Mouse (Mus musculus) heart, embryonic 10.5 days (tissue): ENCODE results near the gene Pidd1. TPM values are rescaled to one million over a fixed set of nuclear protein-coding genes. Genes with fewer than 3 reads are reported as not detected.

Experiments used
- DNase-seq: peaks from one replicate; pipeline ENCODE4 v3.0.0-alpha.2; 2017; ENCODE audit warnings: low spot score
- H3K27ac ChIP-seq: fragments of 300-500 bp; sonication (generic); 2 replicates; pipeline ENCODE4 v1.5.1; 2016; ENCODE audit warnings: mild to moderate bottlenecking
- H3K27me3 ChIP-seq: fragments of 300-500 bp; sonication (generic); 2 replicates; pipeline ENCODE4 v1.6.1; 2016; ENCODE audit warnings: mild to moderate bottlenecking; ENCODE audit not compliant: poor library complexity, insufficient read depth, severe bottlenecking
- H3K36me3 ChIP-seq: fragments of 300-500 bp; sonication (generic); 2 replicates; pipeline ENCODE4 v1.6.1; 2016; ENCODE audit warnings: mild to moderate bottlenecking, moderate library complexity
- H3K4me1 ChIP-seq: fragments of 300-500 bp; sonication (generic); 2 replicates; pipeline ENCODE4 v1.6.1; 2016; ENCODE audit warnings: mild to moderate bottlenecking
- H3K4me3 ChIP-seq: fragments of 300-500 bp; sonication (generic); 2 replicates; pipeline ENCODE4 v1.5.1; 2016; ENCODE audit warnings: mild to moderate bottlenecking, moderate library complexity
- H3K9me3 ChIP-seq: fragments of 300-500 bp; sonication (generic); 2 replicates; pipeline ENCODE4 v1.6.1; 2016; ENCODE audit warnings: mild to moderate bottlenecking, moderate library complexity
- WGBS: fragments of 180-500 bp; shearing (Covaris S2); methylation state at CpG from one replicate; pipeline ENCODE4 v1.1.7; 2016; 5-methylcytosine and 5-hydroxymethylcytosine counted together
- polyA plus RNA-seq: library from polyadenylated mRNA; unstranded; fragments of >200 nt; fragmentation: Nextera tagmentation; extraction: Ambion mirVana; gene quantifications from 2 replicates; pipeline ENCODE4 v1.2.1, GENCODE M21; 2016

Pidd1 gene
- polyA plus RNA-seq, 1 experiment from 2014 or later = 18.0 TPM

DNA sequence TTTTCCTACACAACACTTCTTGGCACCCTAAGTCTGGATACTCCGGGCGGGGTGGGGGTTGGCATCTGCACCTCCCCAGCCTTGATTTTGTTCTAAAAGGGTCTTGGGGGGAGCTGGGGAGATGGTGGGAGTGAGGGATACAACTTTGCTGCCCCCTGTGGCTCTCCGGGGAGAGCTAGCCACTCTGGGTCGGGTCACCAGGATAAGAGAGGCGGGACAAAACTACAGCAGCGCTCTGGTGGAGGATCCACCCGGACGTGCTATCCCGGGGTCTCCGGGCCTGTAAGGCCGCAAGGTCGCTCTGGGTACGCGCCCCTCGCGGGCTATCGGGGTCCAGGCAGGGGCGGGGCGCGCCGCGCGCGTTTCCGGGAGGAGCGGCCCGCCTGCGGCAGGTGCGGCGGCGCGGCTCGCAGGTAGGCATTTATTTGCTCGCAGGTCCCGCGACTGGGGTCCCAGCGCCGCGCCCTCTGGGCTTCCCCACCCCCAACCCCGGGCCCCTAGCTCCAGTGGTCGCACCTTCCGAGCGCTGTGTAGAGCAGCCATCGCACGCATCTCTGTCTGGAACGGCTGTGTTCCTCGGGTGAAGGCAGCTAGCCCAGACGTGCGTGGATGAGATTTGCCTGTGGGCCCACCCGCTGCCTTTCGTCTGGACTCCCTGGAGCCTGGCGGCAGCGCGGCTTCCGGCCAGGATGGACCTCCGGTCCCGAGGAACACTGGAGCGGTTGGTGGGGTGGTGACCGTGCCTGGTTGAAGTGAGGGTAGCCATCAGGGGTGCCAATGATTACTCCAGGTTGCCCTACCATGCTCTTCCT is 17.9 kb upstream of the Pidd1 start:
- peaks cover 58% of the 10 kb centered on the region for H3K4me1 ChIP-seq
- no peak for DNase-seq
- H3K9me3 ChIP-seq = no peaks in the 10 kb centered on the region
- 2% methylated on average over 59 of the region's 59 CpGs for WGBS
- H3K27me3 ChIP-seq = peaks cover 93% of the 10 kb centered on the region
- peak overlapping the region; percentile 85 for H3K27ac ChIP-seq
- peaks cover 25% of the 10 kb centered on the region for H3K36me3 ChIP-seq
- H3K4me3 ChIP-seq = peak overlapping the region; percentile 67

DNA sequence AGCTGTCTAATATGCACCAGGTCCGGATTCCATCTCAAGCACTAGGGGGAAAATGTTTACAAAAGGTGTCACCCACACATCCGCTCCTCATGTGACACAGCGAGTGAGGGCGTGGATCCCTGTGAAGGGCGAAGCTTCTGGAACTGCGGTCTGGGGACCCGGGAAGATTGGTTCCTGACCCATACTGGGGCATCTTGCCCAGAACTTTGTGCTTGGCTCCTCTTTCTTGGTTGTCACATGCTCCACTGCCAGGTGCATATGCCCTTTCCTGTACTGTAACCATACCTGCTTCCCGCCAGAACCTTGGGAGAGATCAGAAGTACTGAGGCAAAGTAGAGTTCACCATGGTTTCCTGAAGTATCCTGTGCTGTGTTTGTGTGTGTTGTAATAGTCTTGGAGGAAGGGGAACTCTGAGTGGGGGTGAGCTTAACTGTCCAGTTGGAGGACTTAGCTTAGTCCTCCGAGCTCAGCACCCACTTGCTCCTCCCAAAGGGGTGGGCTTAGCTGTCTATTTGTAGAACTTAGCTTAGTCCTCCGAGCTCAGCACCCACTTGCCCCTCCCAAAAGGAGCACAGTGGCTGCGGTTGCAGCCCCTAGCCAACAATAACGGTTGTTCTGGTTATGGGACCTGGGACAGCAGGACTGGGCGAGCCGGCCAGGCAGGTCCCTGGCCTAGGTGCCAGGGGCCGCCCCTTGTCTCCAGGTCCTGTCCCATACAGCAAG is 16.7 kb upstream of the Pidd1 start, which contains the start of gene Cracr2b:
TSS of gene Cracr2b (plus strand) at position 704 of the 723 bp plus-strand sequence.
- H3K27me3 ChIP-seq = peaks cover 82% of the 10 kb centered on the region
- H3K36me3 ChIP-seq = peaks cover 25% of the 10 kb centered on the region
- peaks cover 59% of the 10 kb centered on the region for H3K4me1 ChIP-seq
- no peak for DNase-seq
- peak within 1 kb of the TSS; percentile 85 for H3K27ac ChIP-seq
- H3K9me3 ChIP-seq = no peaks in the 10 kb centered on the region
- peak within 1 kb of the TSS; percentile 67 for H3K4me3 ChIP-seq
- WGBS = 67% methylated on average over 15 of the region's 15 CpGs

DNA sequence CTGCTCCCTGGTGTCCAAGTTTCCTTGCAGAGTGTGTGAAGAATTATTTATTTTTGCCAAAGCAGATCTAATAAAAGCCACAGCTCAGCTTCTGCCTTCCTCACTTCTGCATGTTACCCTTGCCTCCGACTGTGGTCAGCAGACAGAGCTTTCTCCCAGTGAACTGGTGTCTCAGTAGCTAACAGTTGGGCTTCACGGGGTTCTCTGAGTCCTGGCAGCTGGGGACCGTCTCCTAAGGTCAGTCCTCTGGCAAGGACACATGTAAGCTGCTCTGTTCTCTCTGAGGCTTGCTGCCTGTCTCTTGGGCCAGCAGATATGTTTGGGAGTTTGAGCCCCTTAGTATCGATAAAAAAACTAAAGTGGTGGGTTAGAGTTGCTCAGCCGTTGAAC is 16.2 kb upstream of the Pidd1 start:
- peaks cover 25% of the 10 kb centered on the region for H3K36me3 ChIP-seq
- H3K9me3 ChIP-seq = no peaks in the 10 kb centered on the region
- DNase-seq = no peak
- 66% methylated on average over 5 of the region's 5 CpGs for WGBS
- H3K4me1 ChIP-seq = peaks cover 59% of the 10 kb centered on the region
- peaks cover 76% of the 10 kb centered on the region for H3K27me3 ChIP-seq
- H3K4me3 ChIP-seq = no peak overlapping the region
- no peak overlapping the region for H3K27ac ChIP-seq

DNA sequence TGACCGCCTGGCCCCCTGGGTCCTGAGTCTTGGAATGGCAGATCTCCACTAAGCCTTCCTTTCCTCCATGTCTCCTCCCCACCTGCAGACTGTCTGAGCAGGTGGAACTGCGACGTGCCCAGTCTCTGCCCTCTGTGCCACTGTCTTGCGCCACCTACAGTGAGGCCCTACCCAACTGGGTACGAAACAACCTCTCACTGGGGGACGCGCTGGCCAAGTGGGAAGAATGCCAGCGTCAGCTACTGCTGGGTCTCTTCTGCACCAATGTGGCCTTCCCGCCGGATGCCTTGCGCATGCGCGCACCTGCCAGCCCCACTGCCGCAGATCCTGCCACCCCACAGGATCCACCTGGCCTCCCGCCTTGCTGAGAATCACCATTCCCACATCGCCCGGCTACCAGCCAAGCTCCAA is 15.5 kb upstream of the Pidd1 start:
- Histone ChIP-seq H3K9me3 (no peaks in the 10 kb centered on the region), H3K4me3 (no peak overlapping the region), H3K36me3 (peaks cover 25% of the 10 kb centered on the region), H3K27ac (no peak overlapping the region), H3K27me3 (peaks cover 69% of the 10 kb centered on the region), H3K4me1 (peaks cover 59% of the 10 kb centered on the region)
- WGBS = 83% methylated on average over 17 of the region's 17 CpGs
- DNase-seq = no peak

DNA sequence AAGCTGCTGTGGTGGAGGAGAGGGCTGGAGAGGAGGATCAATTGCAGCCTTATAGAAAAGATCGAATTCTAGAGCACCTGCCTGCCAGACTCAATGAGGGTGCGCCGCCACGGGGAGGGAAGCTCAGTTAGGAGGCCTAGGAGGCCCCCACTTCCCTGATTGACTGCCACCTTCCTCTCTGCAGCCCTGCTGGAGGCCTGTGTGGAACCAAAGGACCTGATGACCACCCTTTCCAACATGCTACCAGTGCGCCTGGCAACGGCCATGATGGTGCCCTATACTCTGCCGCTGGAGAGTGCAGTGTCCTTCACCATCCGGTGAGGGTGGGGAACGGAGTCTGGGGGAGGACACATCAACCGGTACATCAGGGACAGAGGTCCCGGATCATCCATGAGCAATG is 14.8 kb upstream of the Pidd1 start:
- no peak overlapping the region for H3K4me3 ChIP-seq
- DNase-seq = no peak
- H3K9me3 ChIP-seq = no peaks in the 10 kb centered on the region
- peaks cover 63% of the 10 kb centered on the region for H3K27me3 ChIP-seq
- H3K4me1 ChIP-seq = peaks cover 53% of the 10 kb centered on the region
- H3K27ac ChIP-seq = no peak overlapping the region
- WGBS = 82% methylated on average over 11 of the region's 11 CpGs
- H3K36me3 ChIP-seq = peaks cover 25% of the 10 kb centered on the region

DNA sequence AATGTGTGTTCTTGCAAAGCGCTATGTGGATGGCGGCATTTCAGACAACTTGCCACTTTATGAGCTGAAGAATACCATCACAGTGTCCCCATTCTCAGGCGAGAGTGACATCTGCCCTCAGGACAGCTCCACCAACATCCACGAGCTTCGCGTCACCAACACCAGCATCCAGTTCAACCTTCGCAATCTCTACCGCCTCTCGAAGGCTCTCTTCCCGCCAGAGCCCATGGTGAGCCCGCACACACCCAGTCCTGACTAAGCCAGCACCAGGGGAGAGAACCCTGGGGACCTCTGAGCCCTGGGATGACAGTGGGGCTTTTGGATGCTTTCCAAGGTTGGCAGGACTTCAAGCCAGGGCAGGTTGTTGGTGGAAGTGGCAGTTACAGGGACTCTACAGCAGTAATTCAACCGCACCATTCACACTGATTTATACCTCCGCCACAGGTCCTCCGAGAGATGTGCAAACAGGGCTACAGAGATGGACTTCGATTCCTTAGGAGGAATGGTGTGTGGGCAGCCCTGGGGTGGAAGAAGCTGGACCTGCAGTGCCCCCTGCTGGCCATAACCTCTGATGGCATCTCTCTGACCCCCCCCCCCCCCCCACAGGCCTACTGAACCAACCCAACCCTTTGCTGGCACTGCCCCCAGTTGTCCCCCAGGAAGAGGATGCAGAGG is 14.3 kb upstream of the Pidd1 start:
- WGBS = 78% methylated on average over 15 of the region's 15 CpGs
- H3K9me3 ChIP-seq = no peaks in the 10 kb centered on the region
- no peak overlapping the region for H3K4me3 ChIP-seq
- H3K36me3 ChIP-seq = peaks cover 25% of the 10 kb centered on the region
- H3K4me1 ChIP-seq = peaks cover 49% of the 10 kb centered on the region
- H3K27me3 ChIP-seq = peaks cover 57% of the 10 kb centered on the region
- DNase-seq = no peak
- no peak overlapping the region for H3K27ac ChIP-seq

DNA sequence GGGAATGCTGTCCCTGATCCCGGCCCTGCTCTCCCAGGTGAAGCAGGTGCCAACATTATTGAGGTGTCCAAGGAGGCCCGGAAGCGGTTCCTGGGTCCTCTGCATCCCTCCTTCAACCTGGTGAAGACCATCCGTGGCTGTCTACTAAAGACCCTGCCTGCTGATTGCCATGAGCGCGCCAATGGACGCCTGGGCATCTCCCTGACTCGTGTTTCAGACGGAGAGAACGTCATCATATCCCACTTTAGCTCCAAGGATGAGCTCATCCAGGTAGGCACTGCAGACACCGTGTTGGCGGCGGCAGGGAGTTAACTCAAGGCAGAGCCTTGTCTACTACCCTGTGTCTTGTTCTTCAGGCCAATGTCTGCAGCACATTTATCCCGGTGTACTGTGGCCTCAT is 13.4 kb upstream of the Pidd1 start:
- WGBS = 86% methylated on average over 14 of the region's 14 CpGs
- Histone ChIP-seq H3K4me1 (peaks cover 46% of the 10 kb centered on the region), H3K27me3 (peaks cover 48% of the 10 kb centered on the region), H3K27ac (no peak overlapping the region), H3K9me3 (no peaks in the 10 kb centered on the region), H3K36me3 (peaks cover 27% of the 10 kb centered on the region), H3K4me3 (no peak overlapping the region)
- DNase-seq = no peak

DNA sequence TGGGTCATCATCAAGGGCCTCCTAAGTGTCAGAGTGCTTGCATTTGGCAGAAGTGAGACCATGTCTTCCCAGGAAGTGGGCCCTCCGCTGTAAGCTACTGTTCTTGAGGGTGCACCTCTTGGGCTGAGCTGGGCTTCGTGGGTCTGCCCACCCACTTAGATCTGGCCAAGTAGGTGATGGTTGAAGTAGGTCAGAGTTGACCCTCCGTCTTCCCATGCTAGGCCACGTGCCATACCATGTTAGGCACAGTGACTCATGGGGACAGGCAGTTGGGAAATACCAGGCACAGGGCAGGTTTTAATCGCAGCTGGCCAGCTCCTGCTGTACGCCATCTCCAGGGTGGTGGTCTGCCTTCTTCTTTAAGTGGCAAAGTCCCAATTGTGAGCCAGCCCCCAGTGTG is 12.9 kb upstream of the Pidd1 start:
- no peak overlapping the region for H3K4me3 ChIP-seq
- H3K27ac ChIP-seq = no peak overlapping the region
- peaks cover 43% of the 10 kb centered on the region for H3K27me3 ChIP-seq
- no peaks in the 10 kb centered on the region for H3K9me3 ChIP-seq
- DNase-seq = no peak
- H3K4me1 ChIP-seq = peaks cover 41% of the 10 kb centered on the region
- 84% methylated on average over 6 of the region's 6 CpGs for WGBS
- H3K36me3 ChIP-seq = peaks cover 32% of the 10 kb centered on the region

DNA sequence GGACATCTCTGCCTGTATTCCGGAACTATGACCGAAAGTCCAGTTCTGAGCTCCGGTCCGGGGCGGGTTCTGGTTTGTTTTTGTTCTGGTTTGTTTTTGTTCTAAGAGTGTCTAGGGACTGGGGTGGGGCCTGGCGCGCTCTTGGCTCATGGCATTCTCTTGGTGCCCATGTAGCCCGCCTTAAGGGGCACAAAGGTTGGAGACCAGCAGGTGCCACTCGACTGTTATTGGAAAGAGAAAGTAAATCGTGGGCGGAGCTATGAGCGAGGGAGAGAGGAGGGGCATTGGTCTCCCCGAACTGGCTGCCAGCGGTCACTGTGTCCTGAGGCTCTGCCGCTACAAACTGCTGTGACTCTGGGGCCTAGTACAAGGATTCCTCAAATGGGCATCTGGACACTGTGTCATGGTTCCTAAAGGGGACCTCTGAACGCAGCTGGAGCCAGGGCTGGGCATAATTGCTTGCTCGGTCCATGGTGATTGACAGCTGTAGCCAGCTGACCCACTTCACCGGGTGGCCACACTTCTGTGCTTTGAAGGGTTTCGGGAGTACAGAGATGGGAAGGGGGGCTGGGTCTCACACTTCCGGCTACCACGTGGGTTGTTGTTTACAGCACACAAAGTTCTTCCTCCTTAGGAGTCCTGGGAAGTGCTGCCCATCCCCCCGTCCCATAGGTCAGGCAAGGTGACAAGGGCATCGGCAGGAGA is 11.9 kb upstream of the Pidd1 start:
- peaks cover 42% of the 10 kb centered on the region for H3K36me3 ChIP-seq
- 2% methylated on average over 23 of the region's 23 CpGs for WGBS
- peaks cover 34% of the 10 kb centered on the region for H3K27me3 ChIP-seq
- peak overlapping the region; percentile 82 for H3K4me3 ChIP-seq
- H3K27ac ChIP-seq = peak overlapping the region; percentile 87
- H3K9me3 ChIP-seq = no peaks in the 10 kb centered on the region
- H3K4me1 ChIP-seq = peaks cover 32% of the 10 kb centered on the region
- DNase-seq = peak; percentile 88

DNA sequence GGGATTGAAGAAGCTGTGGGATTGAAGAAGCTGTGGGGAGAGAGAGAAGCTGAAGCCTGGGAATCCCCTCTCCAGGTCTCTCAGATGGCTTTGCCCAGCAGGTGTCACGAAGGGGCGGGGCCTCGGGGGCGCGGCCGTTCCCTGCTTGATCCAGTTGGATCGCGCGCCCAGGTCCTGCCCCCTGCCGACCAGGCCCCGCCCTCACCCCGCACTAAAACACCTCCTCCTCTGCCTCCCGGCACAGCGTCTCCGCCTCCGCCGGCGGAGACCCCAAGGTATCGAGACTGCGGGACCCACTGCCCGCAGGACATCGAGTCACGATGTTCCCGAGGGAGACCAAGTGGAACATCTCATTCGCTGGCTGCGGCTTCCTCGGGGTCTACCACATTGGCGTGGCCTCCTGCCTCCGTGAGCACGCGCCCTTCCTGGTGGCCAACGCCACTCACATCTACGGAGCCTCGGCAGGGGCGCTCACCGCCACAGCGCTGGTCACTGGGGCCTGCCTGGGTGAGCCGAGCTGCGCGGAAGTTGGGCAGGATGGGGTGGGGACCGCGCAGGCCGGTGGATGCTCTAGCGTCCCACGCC is 11.2 kb upstream of the Pidd1 start, which contains the start of gene Pnpla2:
TSS of gene Pnpla2 (plus strand) at position 232 of the 585 bp plus-strand sequence.
- under 1% methylated on average over 43 of the region's 45 CpGs for WGBS
- peak within 1 kb of the TSS; percentile 87 for H3K27ac ChIP-seq

DNA sequence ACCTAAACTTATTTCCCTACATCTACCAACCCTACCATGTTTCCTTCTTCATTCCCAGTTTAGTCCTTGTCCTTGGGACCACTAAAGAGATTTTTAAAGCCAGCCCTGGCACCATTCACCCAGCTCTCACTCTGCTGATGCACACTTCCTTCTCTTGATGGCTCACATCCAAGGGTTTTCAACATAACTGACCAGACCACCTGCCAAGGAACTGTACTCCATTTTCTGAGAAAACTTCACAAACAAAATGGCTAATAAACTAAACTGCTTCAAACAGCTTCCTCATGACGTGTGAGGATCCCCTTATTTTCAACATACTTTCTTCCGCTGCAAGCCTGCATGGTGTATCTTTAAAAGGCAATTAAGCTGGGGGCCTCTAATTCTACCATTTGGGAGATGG is 9.8 kb upstream of the Pidd1 start:
- Histone ChIP-seq H3K27me3 (peaks cover 12% of the 10 kb centered on the region), H3K4me1 (peaks cover 34% of the 10 kb centered on the region), H3K4me3 (no peak overlapping the region), H3K9me3 (no peaks in the 10 kb centered on the region), H3K36me3 (peaks cover 51% of the 10 kb centered on the region), H3K27ac (no peak overlapping the region)
- DNase-seq = no peak
- 78% methylated on average over 2 of the region's 2 CpGs for WGBS

More for the DNA sequence above, 11.2 kb upstream of the Pidd1 start, which contains the start of gene Pnpla2:
- H3K27me3 ChIP-seq = peaks cover 27% of the 10 kb centered on the region
- H3K4me1 ChIP-seq = peaks cover 30% of the 10 kb centered on the region
- DNase-seq = peak; percentile 97
- H3K9me3 ChIP-seq = no peaks in the 10 kb centered on the region
- H3K4me3 ChIP-seq = peak within 1 kb of the TSS; percentile 82
- H3K36me3 ChIP-seq = peaks cover 49% of the 10 kb centered on the region

DNA sequence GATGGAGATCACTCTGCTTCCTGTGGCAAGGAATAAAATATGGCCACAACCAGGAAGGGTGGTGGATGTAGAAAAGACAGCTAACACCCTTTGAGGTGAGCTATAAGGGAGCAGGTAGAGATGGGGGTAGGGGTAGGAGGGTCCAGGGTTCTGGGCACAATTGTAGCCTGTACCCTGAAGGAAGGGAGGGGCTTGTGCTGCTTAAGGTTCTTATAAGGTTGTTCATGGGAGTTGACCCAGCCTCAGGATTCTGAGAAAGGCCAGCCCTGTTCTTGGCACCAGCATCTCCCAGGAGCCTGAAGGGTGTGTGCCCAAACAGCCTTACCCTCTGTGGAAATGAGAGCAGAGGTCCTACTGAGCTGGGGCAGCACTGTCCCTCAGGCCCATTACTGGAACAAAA is 8.1 kb upstream of the Pidd1 start:
- DNase-seq = no peak
- peaks cover 42% of the 10 kb centered on the region for H3K36me3 ChIP-seq
- H3K4me1 ChIP-seq = peaks cover 36% of the 10 kb centered on the region
- H3K4me3 ChIP-seq = no peak overlapping the region
- no peaks in the 10 kb centered on the region for H3K27me3 ChIP-seq
- no peaks in the 10 kb centered on the region for H3K9me3 ChIP-seq
- H3K27ac ChIP-seq = no peak overlapping the region
